Mouse (Mus musculus) hindbrain, embryonic 13.5 days (tissue): Measurements from ENCODE around the gene Nploc4. TPM values are rescaled to one million over a fixed set of nuclear protein-coding genes. Genes with fewer than 3 reads are reported as not detected.
"Not testable (repeated sequence)": the region's sequence is repeated elsewhere in the genome, so short reads cannot be mapped to it uniquely, and the experiment has no call there.

Source experiments
- ATAC-seq: fragments of 200-750 bp; cut with Nextera tagmentation; 2 replicates; pipeline ENCODE4 v1.8.0; 2017; ENCODE audit warnings: moderate TSS enrichment; ENCODE audit not compliant: low FRiP score
- H3K27ac ChIP-seq: fragments of 300-500 bp; sonication (generic); 2 replicates; pipeline ENCODE4 v1.5.1; 2015; ENCODE audit warnings: inconsistent platforms, mild to moderate bottlenecking, moderate library complexity
- H3K27me3 ChIP-seq: fragments of 300-500 bp; sonication (generic); 2 replicates; pipeline ENCODE4 v1.6.1; 2015; ENCODE audit warnings: mild to moderate bottlenecking, inconsistent platforms
- H3K36me3 ChIP-seq: fragments of 300-500 bp; sonication (generic); 2 replicates; pipeline ENCODE4 v1.6.1; 2015; ENCODE audit warnings: mild to moderate bottlenecking, inconsistent platforms
- H3K4me1 ChIP-seq: fragments of 300-500 bp; sonication (generic); replicated peaks from 2 replicates; pipeline ENCODE4 v1.6.1; 2015; ENCODE audit warnings: inconsistent platforms
- H3K4me2 ChIP-seq: fragments of 300-500 bp; sonication (generic); 2 replicates; pipeline ENCODE4 v1.6.1; 2015; ENCODE audit warnings: inconsistent platforms, mild to moderate bottlenecking, moderate library complexity
- H3K4me3 ChIP-seq: fragments of 300-500 bp; sonication (generic); 2 replicates; pipeline ENCODE4 v1.5.1; 2015; ENCODE audit warnings: mild to moderate bottlenecking, inconsistent platforms
- H3K9ac ChIP-seq: fragments of 300-500 bp; sonication (generic); 2 replicates; pipeline ENCODE4 v1.6.1; 2015; ENCODE audit warnings: mild to moderate bottlenecking, inconsistent platforms
- H3K9me3 ChIP-seq: fragments of 300-500 bp; sonication (generic); 2 replicates; pipeline ENCODE4 v1.6.1; 2016; ENCODE audit warnings: inconsistent platforms
- WGBS: fragments of 180-500 bp; shearing (Covaris S2); methylation state at CpG from one replicate; pipeline ENCODE4 v1.1.7; 2015; 5-methylcytosine and 5-hydroxymethylcytosine counted together
- polyA plus RNA-seq: library from polyadenylated mRNA; unstranded; fragments of >200 nt; fragmentation: Nextera tagmentation; extraction: Ambion mirVana; gene quantifications from 2 replicates; pipeline ENCODE4 v1.2.1, GENCODE M21; 2015

Nploc4 gene
- polyA plus RNA-seq, 1 experiment from 2014 or later: 32.5 TPM

DNA sequence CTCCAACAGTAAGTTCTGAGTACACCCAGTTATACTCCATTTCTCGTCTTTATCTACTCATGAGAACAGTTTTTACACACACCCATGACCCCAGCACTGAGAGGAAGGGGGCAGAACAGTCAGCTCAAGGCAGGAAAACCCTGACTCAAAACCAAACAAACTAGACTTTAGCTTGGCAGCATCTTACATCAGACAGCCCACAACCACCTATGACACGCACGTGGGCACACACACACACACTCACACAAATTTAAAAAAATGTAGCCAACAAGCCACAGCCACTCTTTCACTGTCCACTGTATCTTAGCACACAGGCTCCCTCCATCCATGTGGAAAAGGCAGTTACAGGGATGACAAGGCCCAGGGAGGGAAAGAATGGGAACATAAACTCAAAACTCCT is 10.8 kb downstream of the Nploc4 start:
- Histone ChIP-seq H3K9me3 (no peaks in the 10 kb centered on the region), H3K4me1 (no peaks in the 10 kb centered on the region), H3K36me3 (peaks cover 76% of the 10 kb centered on the region), H3K9ac (no peak overlapping the region), H3K4me3 (no peak overlapping the region), H3K4me2 (no peak overlapping the region), H3K27ac (no peak overlapping the region), H3K27me3 (no peaks in the 10 kb centered on the region)
- 92% methylated on average over 3 of the region's 3 CpGs for WGBS
- no peak for ATAC-seq

DNA sequence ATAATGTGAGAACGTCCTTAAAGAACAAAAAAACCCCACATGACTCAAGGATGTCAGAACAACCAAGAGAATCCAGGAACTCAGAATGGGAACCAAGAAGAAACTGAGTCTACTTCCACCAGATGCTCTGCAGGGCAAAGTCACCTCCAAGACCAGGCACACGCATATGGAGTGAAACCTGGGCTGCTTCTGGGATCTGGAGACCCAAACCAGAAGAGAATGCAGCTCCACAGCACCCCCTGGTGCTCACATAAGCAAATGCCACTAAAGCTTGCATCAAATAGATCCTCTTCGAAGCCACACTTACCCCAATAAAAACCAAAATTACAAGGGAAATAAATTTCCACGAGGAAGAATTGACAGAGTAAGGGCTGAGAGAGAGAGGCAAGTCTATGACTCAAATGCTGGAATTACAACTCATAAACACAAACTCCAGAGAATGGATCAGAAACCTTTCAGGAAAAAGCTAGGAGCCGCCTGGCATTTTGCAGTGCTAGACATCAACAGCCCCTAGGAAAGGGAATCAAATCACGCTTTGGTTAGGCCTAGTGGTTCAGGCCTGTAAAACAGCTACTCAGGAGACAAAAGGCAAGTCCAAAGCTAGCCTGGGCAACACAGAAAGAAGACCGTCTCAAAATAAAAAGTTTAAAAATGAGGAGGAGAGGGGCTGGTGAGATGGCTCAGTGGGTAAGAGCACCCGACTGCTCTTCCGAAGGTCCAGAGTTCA is 13.8 kb downstream of the Nploc4 start:
- H3K9ac ChIP-seq: no peak overlapping the region
- H3K27ac ChIP-seq: 0 out of 2 replicates have a peak overlapping the region, but pooled peaks have one; percentile 8
- H3K4me1 ChIP-seq: no peaks in the 10 kb centered on the region
- ATAC-seq: no peak
- no peak overlapping the region for H3K4me3 ChIP-seq
- WGBS: 76% methylated on average over 9 of the region's 9 CpGs
- H3K27me3 ChIP-seq: no peaks in the 10 kb centered on the region
- H3K9me3 ChIP-seq: no peaks in the 10 kb centered on the region
- peaks cover 85% of the 10 kb centered on the region for H3K36me3 ChIP-seq
- H3K4me2 ChIP-seq: no peak overlapping the region

DNA sequence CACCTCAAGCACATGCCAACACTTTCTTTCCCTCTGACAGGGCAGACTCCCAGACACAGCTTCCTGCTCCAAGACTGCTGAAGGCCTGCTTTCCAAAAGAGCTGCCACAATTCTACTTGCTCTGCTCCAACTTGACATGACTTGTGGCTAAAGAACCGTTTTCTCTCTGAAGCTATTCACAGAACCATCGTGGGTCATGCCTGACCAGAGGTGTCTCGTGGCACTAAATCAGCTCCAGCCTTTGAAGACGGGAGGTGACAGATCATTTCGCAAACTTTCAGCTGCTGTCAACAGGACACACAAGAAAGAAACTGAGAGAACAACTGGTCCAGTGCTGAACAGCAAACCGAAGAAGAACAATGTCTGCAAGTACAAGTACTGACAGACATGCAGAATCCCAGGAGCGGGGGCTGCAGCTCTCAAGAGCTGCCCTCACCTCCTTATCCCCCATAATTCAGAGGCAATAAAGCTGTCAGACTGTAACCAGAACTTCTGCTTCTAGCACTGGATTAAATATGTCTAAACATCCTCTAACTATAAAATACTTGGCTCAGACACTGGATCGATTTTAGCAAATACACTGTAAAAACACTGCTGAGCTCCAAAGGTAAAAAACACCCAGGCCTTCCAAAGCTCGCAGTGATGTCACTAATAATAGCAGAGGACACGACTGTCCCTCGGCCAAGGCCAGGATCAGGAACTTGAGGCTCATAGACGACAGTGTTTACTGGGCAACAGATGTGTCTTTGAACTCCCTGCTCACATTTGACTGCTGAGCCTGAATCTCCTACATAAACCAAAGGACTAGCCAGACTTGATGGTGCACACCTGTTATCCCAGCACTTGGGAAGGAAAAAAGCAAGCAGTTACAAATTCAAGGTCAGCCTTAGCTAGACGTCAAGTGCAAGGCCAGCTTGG is 14.6 kb downstream of the Nploc4 start:
- ATAC-seq: no peak
- Histone ChIP-seq H3K36me3 (peaks cover 85% of the 10 kb centered on the region), H3K9me3 (no peaks in the 10 kb centered on the region), H3K4me1 (no peaks in the 10 kb centered on the region), H3K4me2 (no peak overlapping the region), H3K27ac (0 out of 2 replicates have a peak overlapping the region, but pooled peaks have one; percentile 8), H3K9ac (no peak overlapping the region), H3K27me3 (no peaks in the 10 kb centered on the region), H3K4me3 (no peak overlapping the region)
- 95% methylated on average over 13 of the region's 13 CpGs for WGBS

GRCm38 (mm10) chr11:120418592-120418991 is 18.9 kb downstream of the Nploc4 start:
- H3K4me2 ChIP-seq: no peak overlapping the region
- WGBS: 81% methylated on average over 1 of the region's 1 CpGs
- no peaks in the 10 kb centered on the region for H3K27me3 ChIP-seq

DNA sequence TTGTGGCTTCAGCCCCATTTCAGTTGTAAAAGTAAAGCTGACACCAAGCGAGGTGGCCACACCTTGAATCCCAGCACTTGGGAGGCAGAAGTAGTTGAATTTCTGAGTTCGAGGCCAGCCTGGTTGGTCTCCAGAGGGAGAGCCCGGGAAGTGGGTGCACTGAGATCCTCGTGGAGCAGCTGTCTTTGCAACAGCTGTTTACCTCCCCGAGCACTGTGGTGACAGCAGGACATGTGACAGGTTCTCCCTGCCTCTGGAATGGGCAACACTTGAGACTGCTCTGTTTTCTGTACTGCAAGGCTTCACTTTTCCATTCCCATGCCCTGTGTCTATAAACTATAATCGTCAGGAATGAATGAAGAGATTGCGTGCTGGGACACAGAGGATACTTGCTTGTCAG is 19.7 kb downstream of the Nploc4 start:
- no peak overlapping the region for H3K9ac ChIP-seq
- no peaks in the 10 kb centered on the region for H3K27me3 ChIP-seq
- H3K36me3 ChIP-seq: peaks cover 89% of the 10 kb centered on the region
- WGBS: 90% methylated on average over 7 of the region's 7 CpGs
- ATAC-seq: no peak
- no peaks in the 10 kb centered on the region for H3K9me3 ChIP-seq
- H3K4me2 ChIP-seq: no peak overlapping the region
- no peaks in the 10 kb centered on the region for H3K4me1 ChIP-seq
- no peak overlapping the region for H3K4me3 ChIP-seq
- H3K27ac ChIP-seq: no peak overlapping the region

More at GRCm38 (mm10) chr11:120418592-120418991, 18.9 kb downstream of the Nploc4 start:
- H3K27ac ChIP-seq: no peak overlapping the region
- no peak for ATAC-seq
- H3K9me3 ChIP-seq: no peaks in the 10 kb centered on the region
- H3K4me3 ChIP-seq: no peak overlapping the region
- H3K36me3 ChIP-seq: peaks cover 88% of the 10 kb centered on the region
- H3K4me1 ChIP-seq: no peaks in the 10 kb centered on the region
- no peak overlapping the region for H3K9ac ChIP-seq

- peaks cover 92% of the 10 kb centered on the region for H3K36me3 ChIP-seq
- not testable (repeated sequence) for H3K27me3 ChIP-seq, H3K9me3 ChIP-seq, ATAC-seq, H3K27ac ChIP-seq, H3K9ac ChIP-seq, H3K4me1 ChIP-seq, H3K4me3 ChIP-seq, H3K4me2 ChIP-seq
- 97% methylated on average over 7 of the region's 10 CpGs for WGBS
Observed at GRCm38 (mm10) chr11:120413621-120414020, 23.9 kb downstream of the Nploc4 start.

- H3K9me3 ChIP-seq: no peaks in the 10 kb centered on the region
- H3K4me2 ChIP-seq: no peak overlapping the region
- H3K9ac ChIP-seq: no peak overlapping the region
- ATAC-seq: no peak
- no peaks in the 10 kb centered on the region for H3K27me3 ChIP-seq
- H3K4me3 ChIP-seq: no peak overlapping the region
- peaks cover 97% of the 10 kb centered on the region for H3K36me3 ChIP-seq
- WGBS: 98% methylated on average over 1 of the region's 1 CpGs
- H3K4me1 ChIP-seq: no peaks in the 10 kb centered on the region
- H3K27ac ChIP-seq: no peak overlapping the region
Observed at GRCm38 (mm10) chr11:120406445-120406844, 31.1 kb downstream of the Nploc4 start.

GRCm38 (mm10) chr11:120405867-120406266 is 31.6 kb downstream of the Nploc4 start:
- Histone ChIP-seq H3K9ac (no peak overlapping the region), H3K9me3 (no peaks in the 10 kb centered on the region), H3K27ac (no peak overlapping the region), H3K4me1 (no peaks in the 10 kb centered on the region), H3K36me3 (peaks cover 97% of the 10 kb centered on the region), H3K4me2 (no peak overlapping the region), H3K27me3 (no peaks in the 10 kb centered on the region), H3K4me3 (no peak overlapping the region)
- WGBS: 96% methylated on average over 3 of the region's 3 CpGs
- ATAC-seq: no peak

DNA sequence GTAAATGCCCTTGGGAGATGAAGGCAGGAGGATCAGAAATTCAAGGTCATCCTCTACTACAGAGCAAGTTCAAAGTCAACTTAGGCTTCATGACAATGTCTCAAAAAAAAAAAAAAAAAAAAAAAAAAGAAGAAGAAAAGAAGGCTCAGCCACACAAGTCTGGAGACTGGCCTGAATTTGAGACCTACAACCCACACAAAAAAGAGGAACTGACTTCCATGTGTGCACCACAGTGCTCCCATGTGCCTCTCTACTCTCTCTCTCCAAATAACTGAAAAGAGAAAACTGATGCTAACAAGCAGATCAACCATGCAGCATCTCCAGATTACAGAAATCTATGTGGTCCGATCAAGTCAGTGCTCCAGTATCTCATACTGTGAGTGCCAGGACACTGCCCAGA is 32.7 kb downstream of the Nploc4 start:
- ATAC-seq: no peak
- H3K36me3 ChIP-seq: peaks cover 96% of the 10 kb centered on the region
- no peaks in the 10 kb centered on the region for H3K9me3 ChIP-seq
- no peak overlapping the region for H3K9ac ChIP-seq
- no peak overlapping the region for H3K4me3 ChIP-seq
- H3K27me3 ChIP-seq: no peaks in the 10 kb centered on the region
- no peaks in the 10 kb centered on the region for H3K4me1 ChIP-seq
- no peak overlapping the region for H3K27ac ChIP-seq
- WGBS: 94% methylated on average over 1 of the region's 1 CpGs
- no peak overlapping the region for H3K4me2 ChIP-seq

DNA sequence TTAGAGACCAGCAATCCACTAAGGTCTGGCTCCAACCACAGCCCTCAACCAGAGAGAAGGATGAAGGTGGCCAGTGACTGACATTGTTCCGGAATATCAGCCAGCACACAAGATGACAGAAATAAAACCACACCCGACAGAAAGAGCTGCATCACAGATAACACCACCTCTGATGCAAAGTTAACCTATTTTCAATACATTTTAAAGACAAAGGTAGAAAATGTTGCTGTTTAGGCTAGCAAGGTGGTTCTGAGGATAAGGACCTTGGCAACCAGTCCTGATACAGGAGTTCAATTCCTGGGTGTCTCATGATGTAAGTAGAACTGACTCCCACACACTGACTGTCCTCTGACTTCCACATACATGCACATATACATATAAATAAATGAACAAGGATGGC is 38.2 kb downstream of the Nploc4 start:
- no peak overlapping the region for H3K27ac ChIP-seq
- WGBS: 96% methylated on average over 2 of the region's 2 CpGs
- H3K27me3 ChIP-seq: no peaks in the 10 kb centered on the region
- H3K4me1 ChIP-seq: no peaks in the 10 kb centered on the region
- H3K9ac ChIP-seq: no peak overlapping the region
- H3K36me3 ChIP-seq: peaks cover 79% of the 10 kb centered on the region
- H3K4me2 ChIP-seq: no peak overlapping the region
- no peak overlapping the region for H3K4me3 ChIP-seq
- H3K9me3 ChIP-seq: no peaks in the 10 kb centered on the region
- ATAC-seq: no peak

- H3K27ac ChIP-seq: no peak overlapping the region
- 79% methylated on average over 2 of the region's 2 CpGs for WGBS
- H3K36me3 ChIP-seq: peaks cover 80% of the 10 kb centered on the region
- H3K4me1 ChIP-seq: no peaks in the 10 kb centered on the region
- no peak for ATAC-seq
- H3K9ac ChIP-seq: no peak overlapping the region
- no peaks in the 10 kb centered on the region for H3K9me3 ChIP-seq
- H3K27me3 ChIP-seq: no peaks in the 10 kb centered on the region
- no peak overlapping the region for H3K4me2 ChIP-seq
- H3K4me3 ChIP-seq: no peak overlapping the region
Observed at GRCm38 (mm10) chr11:120397602-120398001, 39.9 kb downstream of the Nploc4 start.

DNA sequence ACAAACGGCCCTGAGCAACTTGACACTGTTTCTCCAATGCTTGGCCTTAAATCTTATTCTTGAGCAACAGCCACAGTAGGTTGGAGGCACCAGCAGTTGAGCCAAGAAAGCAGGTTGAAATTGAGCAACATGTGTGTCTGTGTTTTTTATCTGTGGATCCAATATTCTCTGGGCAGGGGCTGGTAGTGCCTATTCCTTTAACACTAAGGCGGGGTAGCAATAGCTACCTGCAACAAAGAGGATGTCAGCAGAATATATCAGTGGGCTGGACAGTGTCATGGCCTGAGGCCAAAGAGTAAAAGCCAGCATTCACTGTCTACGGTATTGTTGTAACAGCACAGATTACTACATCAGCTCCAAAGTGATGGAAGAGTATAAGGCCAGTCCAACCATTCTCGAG is 41.8 kb downstream of the Nploc4 start:
- no peak overlapping the region for H3K4me3 ChIP-seq
- no peak overlapping the region for H3K4me2 ChIP-seq
- H3K36me3 ChIP-seq: peaks cover 72% of the 10 kb centered on the region
- H3K27me3 ChIP-seq: no peaks in the 10 kb centered on the region
- H3K4me1 ChIP-seq: no peaks in the 10 kb centered on the region
- no peak for ATAC-seq
- H3K9me3 ChIP-seq: no peaks in the 10 kb centered on the region
- no peak overlapping the region for H3K9ac ChIP-seq
- WGBS: 83% methylated on average over 4 of the region's 4 CpGs
- H3K27ac ChIP-seq: no peak overlapping the region
